Mouse (Mus musculus) brain, adult 10 weeks (tissue): Measurements from ENCODE around the gene Polr2e. TPM values are rescaled to one million over a fixed set of nuclear protein-coding genes. Genes with fewer than 3 reads are reported as not detected.

Experiments used
- polyA plus RNA-seq: library from polyadenylated mRNA; stranded (reverse); fragments of 350-450 nt; fragmentation: Illumina TruSeq; extraction: RNeasy Lipid Tissue Mini Kit (QIAGEN cat#74804); gene quantifications from one replicate; pipeline ENCODE4 v1.2.3, GENCODE M21; 2015; ENCODE audit warnings: low read depth, low replicate concordance

Gene Polr2e
- polyA plus RNA-seq = 134 TPM

DNA sequence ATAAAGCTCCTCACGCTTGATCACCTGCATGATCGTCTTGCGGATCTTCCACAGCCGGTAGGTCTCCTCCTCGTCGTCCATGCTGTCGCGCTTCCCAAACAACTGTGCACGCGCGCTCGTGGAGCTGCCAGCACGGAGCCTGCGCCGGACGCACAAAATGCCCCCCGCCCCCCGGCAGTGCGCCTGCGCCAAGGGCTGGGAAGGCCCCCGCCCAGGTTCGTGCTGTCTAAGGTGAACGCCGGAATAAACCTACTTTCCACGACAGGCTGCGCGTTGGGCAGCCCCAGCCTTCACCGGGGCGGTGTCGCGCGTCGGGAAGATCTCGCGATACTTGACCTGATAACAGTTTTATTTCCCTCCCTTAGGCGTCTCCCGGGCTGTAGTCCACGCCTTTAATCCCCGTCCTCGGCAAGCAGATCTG, at the start of gene Polr2e:
Polr2e (minus strand) TSS at position 237 of the 421 bp plus-strand sequence.

DNA sequence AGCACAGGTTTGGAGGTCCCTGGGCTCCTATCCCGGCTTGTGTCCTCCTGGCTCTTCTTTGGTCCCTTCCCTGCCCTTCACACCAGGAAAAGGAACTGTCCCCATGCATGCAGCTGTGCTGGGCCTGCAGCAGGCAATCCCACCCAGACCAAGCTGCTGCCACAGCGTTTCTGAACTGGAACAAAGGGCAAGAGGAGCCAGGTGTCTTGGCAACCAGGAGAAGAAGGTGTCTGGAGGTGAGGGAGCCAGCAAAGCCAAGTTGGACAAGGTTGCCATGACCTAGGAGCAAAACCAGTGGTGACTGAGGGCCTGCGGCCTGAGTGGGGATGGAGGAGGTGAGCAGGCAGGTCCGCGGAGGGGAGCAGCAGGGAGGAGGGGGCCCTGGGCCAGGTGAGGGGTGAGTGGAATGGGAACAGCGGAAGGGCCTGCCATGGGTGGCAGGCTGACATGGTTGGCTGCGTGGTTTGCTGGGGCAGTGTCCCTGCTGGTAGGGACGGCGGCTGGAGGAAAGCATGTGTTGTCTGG, 7.5 kb upstream of the Polr2e start, which contains the start of gene Gpx4:
Gpx4 (plus strand) TSS at position 126 of the 525 bp plus-strand sequence.

DNA sequence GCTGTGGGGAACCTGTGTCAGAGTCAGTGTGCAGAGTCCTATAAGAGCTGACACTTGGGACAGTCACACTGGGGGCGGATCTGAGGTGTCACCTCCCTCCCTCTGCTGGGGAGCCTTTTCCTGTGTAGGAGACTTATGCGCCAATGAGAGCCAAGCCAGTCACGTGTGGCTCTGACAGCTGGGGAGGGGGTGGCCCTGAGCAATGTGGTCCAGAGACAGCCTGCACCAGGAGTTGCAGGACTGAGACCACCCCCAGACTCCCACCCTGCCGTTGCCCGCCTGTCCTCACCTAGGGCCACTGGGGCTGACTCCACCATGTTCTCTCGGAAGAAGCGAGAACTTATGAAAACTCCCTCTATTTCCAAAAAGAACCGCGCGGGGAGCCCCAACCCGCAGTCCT, 23.1 kb downstream of the Polr2e start, which contains the start of gene Arhgap45:
Arhgap45 (plus strand) TSS at position 143 of the 400 bp plus-strand sequence.

DNA sequence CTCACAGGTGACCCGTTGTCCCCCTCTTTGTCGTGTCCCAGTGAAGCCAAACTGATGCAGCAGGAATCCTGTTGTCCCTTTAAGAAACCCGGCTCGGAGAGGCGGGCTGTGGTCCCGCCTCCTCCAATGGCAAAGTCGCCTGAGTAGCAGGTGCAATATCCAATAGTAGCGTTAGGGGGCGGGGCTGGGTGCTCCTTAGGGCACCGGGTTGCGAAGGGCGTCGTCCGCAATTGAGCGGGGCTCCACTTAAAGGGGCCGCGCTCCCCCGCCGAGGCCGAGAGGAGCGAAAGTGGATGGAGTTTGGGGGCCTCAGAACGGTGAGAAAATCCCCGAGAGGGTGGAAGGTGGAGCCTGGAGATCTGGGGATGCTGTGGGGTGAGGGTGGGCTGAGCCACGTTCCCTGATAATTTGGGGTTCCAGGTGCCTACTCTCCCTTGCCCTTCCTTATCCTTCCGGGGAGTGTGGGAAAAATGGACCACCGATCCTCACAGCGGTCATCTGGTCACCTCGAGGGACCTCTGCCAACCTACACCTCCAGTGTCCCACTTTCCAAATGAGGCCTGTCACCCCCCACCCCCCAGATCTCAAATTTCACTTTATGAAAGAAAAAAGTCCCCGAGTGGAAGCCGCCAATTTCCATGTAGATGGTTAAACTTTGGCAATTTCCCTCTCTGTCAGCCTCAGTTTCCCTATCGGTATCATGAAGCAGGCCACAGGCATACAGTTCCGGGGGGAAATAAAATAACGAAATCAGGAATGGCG, 43.1 kb downstream of the Polr2e start, which contains the start of gene Abca7:
Abca7 (plus strand) TSS at position 223 of the 762 bp plus-strand sequence.

DNA sequence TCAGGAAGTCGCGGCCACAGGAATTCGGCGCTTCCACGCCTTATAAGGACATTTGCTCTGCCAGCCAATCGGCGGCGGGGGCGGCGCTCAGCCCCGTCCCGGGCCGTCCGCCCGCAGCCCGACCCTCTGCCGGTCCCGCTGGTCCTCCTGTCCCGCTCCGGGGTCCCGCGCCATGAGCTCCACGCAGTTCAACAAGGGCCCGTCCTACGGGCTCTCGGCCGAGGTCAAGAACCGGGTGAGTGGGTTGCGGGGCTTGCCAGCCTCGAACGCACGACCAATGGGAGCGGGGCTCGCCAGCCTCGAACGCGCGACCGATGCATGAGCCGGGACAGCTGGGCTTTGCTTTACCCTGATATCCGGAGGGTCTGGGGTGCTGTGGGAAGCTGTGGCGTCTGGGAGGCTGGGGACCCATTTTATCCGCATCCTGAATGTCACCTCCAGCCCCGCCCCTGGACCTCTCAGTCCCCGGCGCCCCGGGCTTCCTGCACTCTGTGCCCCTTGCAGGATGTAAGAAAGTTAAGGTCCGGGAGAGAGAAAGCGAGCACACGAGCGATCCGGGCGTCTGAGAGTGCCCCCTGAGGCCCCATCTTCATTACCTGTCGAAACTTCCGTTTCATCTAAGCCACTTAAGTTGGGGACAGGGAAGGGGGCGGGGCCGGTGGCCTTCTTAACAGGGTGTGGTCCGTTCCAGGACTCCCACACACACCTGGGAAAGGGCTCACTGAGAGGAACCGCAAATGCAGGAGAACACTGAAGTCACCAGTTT, 50.9 kb downstream of the Polr2e start, which contains the start of gene Cnn2:
Cnn2 (plus strand) TSS at position 79 of the 766 bp plus-strand sequence.

Other genes starting within 250 kb of the Polr2e start
- 0.85 TPM for gene Prss57, start 248.8 kb downstream of the Polr2e start, polyA plus RNA-seq
- gene Palm, start 246.2 kb downstream of the Polr2e start, polyA plus RNA-seq = 175 TPM
- not detected for gene Misp, start 218.8 kb downstream of the Polr2e start, polyA plus RNA-seq
- 25.7 TPM for gene Ptbp1, start 185.4 kb downstream of the Polr2e start, polyA plus RNA-seq
- 3.6 TPM for gene Prtn3, start 165.3 kb downstream of the Polr2e start, polyA plus RNA-seq
- gene Plppr3, start 165.2 kb downstream of the Polr2e start, polyA plus RNA-seq = 49.3 TPM
- not detected for gene Elane, start 153.5 kb downstream of the Polr2e start, polyA plus RNA-seq
- not detected for gene Cfd, start 148.9 kb downstream of the Polr2e start, polyA plus RNA-seq
- 32.0 TPM for gene Med16, start 130.9 kb downstream of the Polr2e start, polyA plus RNA-seq
- not detected for gene Gm26602, start 128.9 kb downstream of the Polr2e start, polyA plus RNA-seq
- 4.0 TPM for gene Kiss1r, start 122.8 kb downstream of the Polr2e start, polyA plus RNA-seq
- 241 TPM for gene R3hdm4, start 118.6 kb downstream of the Polr2e start, polyA plus RNA-seq
- 2.3 TPM for gene Arid3a, start 112.8 kb downstream of the Polr2e start, polyA plus RNA-seq
- gene Wdr18, start 79.6 kb downstream of the Polr2e start, polyA plus RNA-seq = 34.3 TPM
- gene Grin3b, start 69.1 kb downstream of the Polr2e start, polyA plus RNA-seq = not detected
- gene Tmem259, start 55.5 kb downstream of the Polr2e start, polyA plus RNA-seq = 89.3 TPM
- gene Cnn2, start 51.2 kb downstream of the Polr2e start, polyA plus RNA-seq = 6.4 TPM
- gene Abca7, start 43.3 kb downstream of the Polr2e start, polyA plus RNA-seq = 8.2 TPM
- 3.5 TPM for gene Arhgap45, start 23.1 kb downstream of the Polr2e start, polyA plus RNA-seq
- gene Gpx4, start 7.4 kb upstream of the Polr2e start, polyA plus RNA-seq = 889 TPM
- gene Sbno2, start 65.8 kb upstream of the Polr2e start, polyA plus RNA-seq = 11.7 TPM
- gene Stk11, start 76.0 kb upstream of the Polr2e start, polyA plus RNA-seq = 71.6 TPM
- gene Atp5d, start 98.8 kb upstream of the Polr2e start, polyA plus RNA-seq = 443 TPM
- 231 TPM for gene Cbarp, start 101.0 kb upstream of the Polr2e start, polyA plus RNA-seq
- gene Midn, start 108.5 kb upstream of the Polr2e start, polyA plus RNA-seq = 29.1 TPM
- 124 TPM for gene Cirbp, start 126.2 kb upstream of the Polr2e start, polyA plus RNA-seq
- gene 1600002K03Rik, start 133.1 kb upstream of the Polr2e start, polyA plus RNA-seq = 10.3 TPM
- gene Efna2, start 139.7 kb upstream of the Polr2e start, polyA plus RNA-seq = 4.6 TPM
- 25.9 TPM for gene Mum1, start 186.6 kb upstream of the Polr2e start, polyA plus RNA-seq
- gene Ndufs7, start 209.3 kb upstream of the Polr2e start, polyA plus RNA-seq = 264 TPM
- gene Gamt, start 221.2 kb upstream of the Polr2e start, polyA plus RNA-seq = 26.5 TPM
- gene Dazap1, start 221.7 kb upstream of the Polr2e start, polyA plus RNA-seq = 59.3 TPM